Mouse (Mus musculus): ENCODE results near the gene Prr13. TPM values are rescaled to one million over a fixed set of nuclear protein-coding genes. Genes with fewer than 3 reads are reported as not detected.
A peak's percentile ranks its signal among the peaks of the same experiment; 100 is the strongest.

The Prr13 gene
- 87.7 and 92.6 TPM in 2 replicates for polyA plus RNA-seq (2014; fragmentation: Nextera tagmentation; extraction: Ambion mirVana)

GRCm38 (mm10) chr15:102458904-102459317 is at the start of gene Prr13:
Gene Prr13 (plus strand): TSS chr15:102459028.
- Histone ChIP-seq H3K9ac (ENCODE audit: low read depth, low read length) (peak within 1 kb of the TSS; percentile 49), H3K4me2 (replicated peaks; ENCODE audit: low read depth, low read length) (peak within 1 kb of the TSS; percentile 55), H3K27me3 (ENCODE audit: control insufficient read depth, insufficient read depth, low read length) (no peaks in the 10 kb centered on the region), H3K4me3 (ENCODE audit: low read length) (peak within 1 kb of the TSS; percentile 46), H3K27ac (ENCODE audit: low read depth, low read length) (no peak within 1 kb of the TSS), H3K9me3 (ENCODE audit: control insufficient read depth, low read length) (no peaks in the 10 kb centered on the region), H3K4me1 (ENCODE audit: control insufficient read depth, insufficient read depth, low read length) (peaks cover 9% of the 10 kb centered on the region), H3K36me3 (ENCODE audit: control insufficient read depth, insufficient read depth, low read length) (0 out of 2 replicates have a peak, but pooled peaks cover 3% of the 10 kb centered on the region)
- WGBS, result 1% methylated on average over 19 of the region's 19 CpGs
- peak; percentile 82 for ATAC-seq (ENCODE audit: low FRiP score, low TSS enrichment)

GRCm38 (mm10) chr15:102409286-102409685 is 49.5 kb upstream of the Prr13 start:
- no peak for ATAC-seq (ENCODE audit: low FRiP score, low TSS enrichment)
- peaks cover 54% of the 10 kb centered on the region for H3K36me3 ChIP-seq (ENCODE audit: control insufficient read depth, insufficient read depth, low read length)
- no peak overlapping the region; the same call in 1 of the 2 replicates for H3K9ac ChIP-seq (ENCODE audit: low read depth, low read length)
- 0 out of 2 replicates have a peak overlapping the region, but pooled peaks have one; percentile 5 for H3K4me2 ChIP-seq (replicated peaks; ENCODE audit: low read depth, low read length)
- H3K27me3 ChIP-seq (ENCODE audit: control insufficient read depth, insufficient read depth, low read length), result no peaks in the 10 kb centered on the region
- 0 out of 2 replicates have a peak overlapping the region, but pooled peaks have one; percentile 1 for H3K4me3 ChIP-seq (ENCODE audit: low read length)
- WGBS, result 94% methylated on average over 3 of the region's 3 CpGs
- H3K4me1 ChIP-seq (ENCODE audit: control insufficient read depth, insufficient read depth, low read length), result peaks cover 34% of the 10 kb centered on the region; the same call in 1 of the 2 replicates
- no peaks in the 10 kb centered on the region for H3K9me3 ChIP-seq (ENCODE audit: control insufficient read depth, low read length)
- no peak overlapping the region for H3K27ac ChIP-seq (ENCODE audit: low read depth, low read length)

GRCm38 (mm10) chr15:102411077-102411476 is 47.8 kb upstream of the Prr13 start:
- no peak overlapping the region for H3K4me3 ChIP-seq (ENCODE audit: low read length)
- 96% methylated on average over 1 of the region's 1 CpGs for WGBS

GRCm38 (mm10) chr15:102413687-102414086 is 45.1 kb upstream of the Prr13 start:
- Histone ChIP-seq H3K4me3 (ENCODE audit: low read length) (no peak overlapping the region), H3K9me3 (ENCODE audit: control insufficient read depth, low read length) (no peaks in the 10 kb centered on the region), H3K4me1 (ENCODE audit: control insufficient read depth, insufficient read depth, low read length) (peaks cover 20% of the 10 kb centered on the region; the same call in 1 of the 2 replicates), H3K4me2 (replicated peaks; ENCODE audit: low read depth, low read length) (no peak overlapping the region), H3K27ac (ENCODE audit: low read depth, low read length) (no peak overlapping the region), H3K9ac (ENCODE audit: low read depth, low read length) (no peak overlapping the region), H3K27me3 (ENCODE audit: control insufficient read depth, insufficient read depth, low read length) (no peaks in the 10 kb centered on the region), H3K36me3 (ENCODE audit: control insufficient read depth, insufficient read depth, low read length) (peaks cover 55% of the 10 kb centered on the region)
- ATAC-seq (ENCODE audit: low FRiP score, low TSS enrichment), result no peak

More at GRCm38 (mm10) chr15:102411077-102411476, 47.8 kb upstream of the Prr13 start:
- H3K36me3 ChIP-seq (ENCODE audit: control insufficient read depth, insufficient read depth, low read length), result peaks cover 62% of the 10 kb centered on the region
- no peak overlapping the region for H3K4me2 ChIP-seq (replicated peaks; ENCODE audit: low read depth, low read length)
- no peak overlapping the region for H3K9ac ChIP-seq (ENCODE audit: low read depth, low read length)
- peaks cover 34% of the 10 kb centered on the region; the same call in 1 of the 2 replicates for H3K4me1 ChIP-seq (ENCODE audit: control insufficient read depth, insufficient read depth, low read length)
- no peaks in the 10 kb centered on the region for H3K9me3 ChIP-seq (ENCODE audit: control insufficient read depth, low read length)
- no peak for ATAC-seq (ENCODE audit: low FRiP score, low TSS enrichment)
- H3K27me3 ChIP-seq (ENCODE audit: control insufficient read depth, insufficient read depth, low read length), result no peaks in the 10 kb centered on the region
- no peak overlapping the region for H3K27ac ChIP-seq (ENCODE audit: low read depth, low read length)

- Histone ChIP-seq H3K4me1 (ENCODE audit: control insufficient read depth, insufficient read depth, low read length) (no peaks in the 10 kb centered on the region), H3K9ac (ENCODE audit: low read depth, low read length) (no peak overlapping the region), H3K9me3 (ENCODE audit: control insufficient read depth, low read length) (no peaks in the 10 kb centered on the region), H3K4me3 (ENCODE audit: low read length) (no peak overlapping the region), H3K27me3 (ENCODE audit: control insufficient read depth, insufficient read depth, low read length) (no peaks in the 10 kb centered on the region), H3K36me3 (ENCODE audit: control insufficient read depth, insufficient read depth, low read length) (peaks cover 29% of the 10 kb centered on the region), H3K27ac (ENCODE audit: low read depth, low read length) (no peak overlapping the region), H3K4me2 (replicated peaks; ENCODE audit: low read depth, low read length) (no peak overlapping the region)
- ATAC-seq (ENCODE audit: low FRiP score, low TSS enrichment), result no peak
- WGBS, result 93% methylated on average over 2 of the region's 2 CpGs
These were observed 41.3 kb upstream of the Prr13 start for GRCm38 (mm10) chr15:102417524-102417923.

GRCm38 (mm10) chr15:102420986-102421385 is 37.8 kb upstream of the Prr13 start:
- Histone ChIP-seq H3K27me3 (ENCODE audit: control insufficient read depth, insufficient read depth, low read length) (no peaks in the 10 kb centered on the region), H3K27ac (ENCODE audit: low read depth, low read length) (peak overlapping the region; percentile 1; the same call in 1 of the 2 replicates), H3K9ac (ENCODE audit: low read depth, low read length) (no peak overlapping the region), H3K4me3 (ENCODE audit: low read length) (no peak overlapping the region), H3K36me3 (ENCODE audit: control insufficient read depth, insufficient read depth, low read length) (peaks cover 28% of the 10 kb centered on the region), H3K9me3 (ENCODE audit: control insufficient read depth, low read length) (no peaks in the 10 kb centered on the region), H3K4me1 (ENCODE audit: control insufficient read depth, insufficient read depth, low read length) (no peaks in the 10 kb centered on the region), H3K4me2 (replicated peaks; ENCODE audit: low read depth, low read length) (no peak overlapping the region)
- ATAC-seq (ENCODE audit: low FRiP score, low TSS enrichment), result no peak
- WGBS, result 69% methylated on average over 1 of the region's 1 CpGs

- Histone ChIP-seq H3K4me2 (replicated peaks; ENCODE audit: low read depth, low read length) (no peak overlapping the region), H3K9ac (ENCODE audit: low read depth, low read length) (no peak overlapping the region), H3K4me1 (ENCODE audit: control insufficient read depth, insufficient read depth, low read length) (no peaks in the 10 kb centered on the region), H3K4me3 (ENCODE audit: low read length) (no peak overlapping the region), H3K9me3 (ENCODE audit: control insufficient read depth, low read length) (no peaks in the 10 kb centered on the region), H3K36me3 (ENCODE audit: control insufficient read depth, insufficient read depth, low read length) (peaks cover 32% of the 10 kb centered on the region), H3K27ac (ENCODE audit: low read depth, low read length) (no peak overlapping the region), H3K27me3 (ENCODE audit: control insufficient read depth, insufficient read depth, low read length) (no peaks in the 10 kb centered on the region)
- WGBS, result 57% methylated on average over 3 of the region's 3 CpGs
- ATAC-seq (ENCODE audit: low FRiP score, low TSS enrichment), result no peak
These were observed 37.4 kb upstream of the Prr13 start for GRCm38 (mm10) chr15:102421437-102421836.

- H3K9ac ChIP-seq (ENCODE audit: low read depth, low read length), result no peak overlapping the region
- H3K27ac ChIP-seq (ENCODE audit: low read depth, low read length), result no peak overlapping the region
- H3K36me3 ChIP-seq (ENCODE audit: control insufficient read depth, insufficient read depth, low read length), result peaks cover 48% of the 10 kb centered on the region
- H3K9me3 ChIP-seq (ENCODE audit: control insufficient read depth, low read length), result no peaks in the 10 kb centered on the region
- H3K27me3 ChIP-seq (ENCODE audit: control insufficient read depth, insufficient read depth, low read length), result no peaks in the 10 kb centered on the region
- WGBS, result 93% methylated on average over 2 of the region's 2 CpGs
- H3K4me3 ChIP-seq (ENCODE audit: low read length), result no peak overlapping the region
- H3K4me1 ChIP-seq (ENCODE audit: control insufficient read depth, insufficient read depth, low read length), result no peaks in the 10 kb centered on the region
- no peak overlapping the region for H3K4me2 ChIP-seq (replicated peaks; ENCODE audit: low read depth, low read length)
- ATAC-seq (ENCODE audit: low FRiP score, low TSS enrichment), result no peak
These were observed 35.1 kb upstream of the Prr13 start for GRCm38 (mm10) chr15:102423602-102424240.

- Histone ChIP-seq H3K4me1 (ENCODE audit: control insufficient read depth, insufficient read depth, low read length) (no peaks in the 10 kb centered on the region), H3K27me3 (ENCODE audit: control insufficient read depth, insufficient read depth, low read length) (no peaks in the 10 kb centered on the region), H3K9me3 (ENCODE audit: control insufficient read depth, low read length) (no peaks in the 10 kb centered on the region), H3K36me3 (ENCODE audit: control insufficient read depth, insufficient read depth, low read length) (peaks cover 52% of the 10 kb centered on the region), H3K27ac (ENCODE audit: low read depth, low read length) (no peak overlapping the region), H3K9ac (ENCODE audit: low read depth, low read length) (no peak overlapping the region), H3K4me3 (ENCODE audit: low read length) (no peak overlapping the region), H3K4me2 (replicated peaks; ENCODE audit: low read depth, low read length) (no peak overlapping the region)
- no peak for ATAC-seq (ENCODE audit: low FRiP score, low TSS enrichment)
- WGBS, result 88% methylated on average over 2 of the region's 2 CpGs
These were observed 34.2 kb upstream of the Prr13 start for GRCm38 (mm10) chr15:102424657-102425056.
